Mouse (Mus musculus) cerebellum, adult 18-20 months (tissue): ENCODE measurements at regions not wholly inside any gene's neighbourhood (a gene's known extent, or its start where the extent isn't known, plus 50 kb on each side); places are given as distances from the start of the nearest gene placed in this dataset.

ENCODE experiments used
- DNase-seq, 2 experiments: peaks; one replicate each; pipeline ENCODE4 v3.0.0; 2021

- no peak for DNase-seq
Measured at GRCm38 (mm10) chr19:59784401-59785046, 158.9 kb downstream of the Rab11fip2 start.

DNA sequence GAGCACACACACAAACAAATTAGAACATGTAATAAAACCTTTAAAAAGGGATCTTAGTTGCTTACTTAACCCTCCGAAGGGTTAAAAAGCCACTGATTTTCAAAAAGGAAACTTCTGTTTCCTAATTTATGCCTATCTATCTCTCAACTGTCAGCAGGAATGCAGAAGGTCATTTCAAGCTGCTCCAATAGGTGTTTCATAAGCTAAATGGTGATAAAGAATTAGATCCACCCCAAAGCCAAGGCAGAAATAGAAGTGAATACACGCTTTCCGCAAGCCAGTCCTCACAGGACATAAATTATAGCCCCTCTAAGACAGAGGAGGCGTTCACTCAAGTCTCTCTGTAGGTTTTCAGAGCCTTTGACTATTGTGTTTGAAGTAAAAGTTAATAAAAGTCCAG lies 112.2 kb downstream of the Rab11fip2 start:
- no peak for DNase-seq

DNA sequence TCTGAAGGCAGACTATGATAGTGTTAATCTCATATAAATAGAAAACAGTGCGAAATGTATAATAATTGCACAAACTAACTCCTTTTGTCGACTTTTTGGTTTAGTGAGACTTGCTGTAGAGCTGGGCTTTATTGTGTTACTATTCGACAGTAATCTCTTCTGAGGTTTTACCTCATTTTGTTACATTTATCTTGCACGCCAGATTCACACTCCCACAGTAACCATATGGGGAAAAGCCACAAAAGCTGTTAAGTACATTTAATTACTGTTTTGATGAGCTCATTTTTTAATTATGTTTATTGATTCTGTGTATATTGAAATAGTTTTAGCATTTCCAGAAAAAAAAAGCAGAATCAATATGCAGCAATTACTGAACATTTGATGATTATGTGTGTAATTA lies 106.3 kb downstream of the Rab11fip2 start:
- no peak for DNase-seq

DNA sequence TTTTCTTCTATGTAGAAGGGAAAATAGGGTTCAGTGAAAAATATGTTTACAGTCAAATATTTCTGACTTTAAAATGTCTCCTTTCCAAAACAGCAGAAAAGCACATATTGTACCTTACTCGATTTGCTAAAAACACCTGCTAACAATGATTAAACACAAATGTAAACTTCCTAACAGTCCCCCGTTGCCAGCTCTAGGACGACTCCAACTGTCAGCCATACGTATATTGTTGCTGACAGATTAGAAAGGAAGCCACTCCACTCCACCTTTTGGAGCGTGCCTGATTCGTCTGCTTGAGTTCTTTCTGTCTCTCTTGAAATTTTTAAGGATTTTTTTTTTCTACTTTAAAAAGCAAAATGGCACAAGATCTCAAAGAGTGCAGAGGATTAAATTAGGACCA lies 105.8 kb downstream of the Rab11fip2 start:
- no peak for DNase-seq

GRCm38 (mm10) chr19:59844270-59844669 lies 99.2 kb downstream of the Rab11fip2 start:
- no peak for DNase-seq

DNA sequence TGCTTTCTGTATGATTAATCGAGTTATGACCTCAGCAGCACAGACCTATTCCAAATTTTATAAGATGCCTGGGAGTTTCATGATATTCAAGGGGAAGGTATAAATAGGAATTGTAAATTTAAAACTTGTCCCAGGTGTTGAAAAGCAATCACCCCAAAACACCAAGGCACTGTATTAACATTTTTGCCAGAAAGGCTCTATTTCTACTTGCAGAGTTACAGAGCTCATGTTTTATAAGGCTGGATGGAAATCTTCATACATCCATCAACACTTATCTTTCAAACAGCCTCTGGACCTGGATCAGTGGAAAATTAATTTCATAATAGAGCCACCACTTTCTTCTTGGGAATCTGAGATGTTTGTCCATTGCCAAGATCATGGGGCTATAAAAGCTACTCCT lies 96.6 kb downstream of the Rab11fip2 start:
- no peak for DNase-seq

- no peak for DNase-seq
Measured at GRCm38 (mm10) chr19:59850696-59851095, 92.8 kb downstream of the Rab11fip2 start.

- DNase-seq: no peak
Measured at GRCm38 (mm10) chr19:59852011-59852738, 91.3 kb downstream of the Rab11fip2 start.
